Mouse (Mus musculus) heart, adult 2 months (tissue): ENCODE data around the gene Gmppb.

ENCODE experiments used
- CTCF ChIP-seq: fragments of 200-600 bp; IDR thresholded peaks from 2 replicates; pipeline ENCODE4 v1.8.1; 2022; ENCODE audit warnings: antibody characterized with exemption, mild to moderate bottlenecking, moderate library complexity
- EP300 ChIP-seq: fragments of 200-500 bp; IDR thresholded peaks from 2 replicates; pipeline ENCODE4 v1.6.1; 2011; ENCODE audit warnings: low read depth, low read length, control low read depth; ENCODE audit not compliant: insufficient read depth
- POLR2A ChIP-seq: fragments of 200-500 bp; IDR thresholded peaks from 2 replicates; pipeline ENCODE4 v1.6.1; 2011; ENCODE audit warnings: mild to moderate bottlenecking, low read depth, low read length, control low read depth; ENCODE audit not compliant: insufficient read depth

DNA sequence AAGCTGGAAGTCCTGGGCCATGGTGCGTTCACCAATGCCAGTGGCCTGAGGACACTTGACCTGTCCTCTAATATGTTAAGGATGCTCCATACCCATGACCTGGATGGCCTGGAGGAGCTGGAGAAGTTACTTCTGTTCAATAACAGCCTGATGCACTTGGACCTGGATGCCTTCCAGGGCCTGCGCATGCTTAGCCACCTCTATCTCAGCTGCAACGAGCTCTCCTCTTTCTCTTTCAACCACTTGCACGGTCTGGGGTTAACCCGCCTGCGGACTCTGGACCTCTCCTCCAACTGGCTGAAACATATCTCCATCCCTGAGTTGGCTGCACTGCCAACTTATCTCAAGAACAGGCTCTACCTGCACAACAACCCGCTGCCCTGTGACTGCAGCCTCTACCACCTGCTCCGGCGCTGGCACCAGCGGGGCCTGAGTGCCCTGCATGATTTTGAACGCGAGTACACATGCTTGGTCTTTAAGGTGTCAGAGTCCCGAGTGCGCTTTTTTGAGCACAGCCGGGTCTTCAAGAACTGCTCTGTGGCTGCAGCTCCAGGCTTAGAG is 4.7 kb downstream of the Gmppb start:
- no peak for TF ChIP-seq CTCF
- no peak for TF ChIP-seq EP300
- no peak for TF ChIP-seq POLR2A
